Mouse (Mus musculus): ENCODE results near the gene Adam22.
"Not testable (repeated sequence)": the region's sequence is repeated elsewhere in the genome, so short reads cannot be mapped to it uniquely, and the experiment has no call there.

Gene Adam22

DNA sequence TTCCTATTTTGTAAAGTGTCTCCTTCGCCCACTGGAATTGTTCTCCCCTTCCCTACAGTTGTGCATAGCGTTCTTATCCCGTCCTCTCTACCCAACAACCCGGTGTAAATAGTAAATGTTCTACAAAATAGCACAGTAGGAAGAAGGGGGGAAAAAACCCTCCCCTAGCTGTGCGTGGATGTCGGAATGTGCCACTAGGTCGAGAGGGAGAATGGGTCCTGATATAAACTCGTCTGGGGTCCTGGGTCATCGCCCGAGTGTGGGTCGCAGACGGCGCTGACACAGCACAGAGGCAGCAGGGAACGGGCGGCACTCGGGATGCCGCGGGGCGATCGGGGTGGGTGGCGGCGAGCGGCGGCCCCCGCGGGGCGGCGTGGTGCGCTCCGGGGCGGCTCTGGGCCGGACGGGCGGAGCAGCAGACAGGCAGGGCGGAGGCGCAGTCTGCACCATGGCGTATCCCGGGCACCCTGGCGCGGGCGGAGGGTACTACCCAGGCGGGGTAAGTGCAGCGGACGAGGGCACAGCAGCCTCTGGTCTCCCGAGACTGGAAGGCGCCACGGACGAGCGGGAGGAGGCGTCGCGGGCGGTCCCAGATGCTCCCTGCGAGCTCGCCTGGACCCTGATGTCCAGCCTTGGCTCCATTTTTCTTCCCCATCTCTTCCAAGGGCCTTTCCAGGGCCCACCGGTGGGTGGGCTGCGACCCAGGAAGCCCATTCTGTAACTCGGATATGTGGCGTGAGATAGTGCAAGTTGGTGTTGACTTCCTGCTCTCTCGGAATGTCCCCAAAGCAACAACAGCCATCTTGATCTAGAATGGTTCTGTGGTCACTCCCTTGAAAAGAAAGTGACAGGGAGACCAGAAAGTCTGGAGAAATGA lies 311.6 kb downstream of the Adam22 start:
- peak; percentile 79 to 83 for DNase-seq (ENCODE audit: low spot score in 2 of 2)

DNA sequence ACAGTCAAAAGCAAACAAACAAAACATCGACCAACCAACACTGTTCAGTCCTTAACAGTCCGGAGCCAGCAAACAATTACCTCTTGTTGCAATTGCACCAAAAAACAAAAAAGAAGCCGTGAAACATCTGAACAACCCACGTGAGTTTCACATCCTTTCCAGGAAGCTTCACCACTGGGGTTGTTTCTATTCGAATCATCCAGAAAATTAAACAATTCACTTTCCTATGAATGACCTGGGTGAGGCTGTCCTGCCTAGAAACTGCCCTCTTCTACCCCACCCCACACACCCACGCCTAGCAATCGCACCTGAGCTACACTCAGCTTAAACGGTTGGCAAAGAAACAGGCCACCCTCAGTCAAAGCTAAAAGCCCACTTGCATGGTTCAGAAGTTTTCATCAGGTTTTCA lies 312.2 kb downstream of the Adam22 start:
- no peak for DNase-seq (ENCODE audit: low spot score in 2 of 2)

DNA sequence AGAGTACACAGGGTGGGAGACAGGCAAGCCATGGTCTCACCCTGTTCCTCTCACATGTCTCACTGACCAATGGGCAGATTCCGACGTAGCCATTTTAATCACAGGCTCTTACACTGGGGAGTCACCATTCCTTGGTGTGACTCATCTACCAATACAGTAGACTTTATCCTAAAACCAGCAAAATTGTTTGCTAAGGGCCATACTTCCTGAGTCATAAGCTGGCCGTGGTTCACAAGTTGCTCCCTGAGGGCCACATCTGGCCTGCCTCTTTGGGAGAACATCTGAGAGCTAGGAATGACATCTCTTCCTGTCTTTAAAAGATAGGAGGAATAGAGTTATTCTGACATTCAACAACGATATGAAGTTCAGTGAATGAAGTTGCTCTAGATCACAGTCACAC lies 314.1 kb downstream of the Adam22 start:
- DNase-seq (ENCODE audit: low spot score in 2 of 2): no peak

DNA sequence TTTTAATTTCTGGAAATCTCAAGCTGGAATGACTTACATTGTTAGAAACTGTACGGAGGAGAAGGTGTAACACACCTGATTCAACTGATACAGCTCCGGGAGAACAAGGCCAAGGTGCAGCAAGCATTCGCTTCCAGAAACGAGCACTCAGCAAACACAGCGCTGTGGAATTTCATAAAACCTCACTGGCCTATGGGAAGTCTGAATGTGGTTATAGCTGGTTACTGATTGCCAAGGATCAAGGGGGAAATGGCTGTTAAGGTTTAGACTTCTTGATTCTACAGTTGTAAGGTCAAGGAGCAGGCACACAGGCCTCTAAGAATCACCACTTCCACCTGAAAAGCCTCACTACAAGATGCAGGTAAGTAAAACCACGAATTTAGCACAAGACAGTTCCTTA lies 322.1 kb downstream of the Adam22 start, which contains the start of gene Sri:
TSS of gene Sri (plus strand) at position 224 of the 400 bp plus-strand sequence.
- no peak for DNase-seq (ENCODE audit: low spot score in 2 of 2)

DNA sequence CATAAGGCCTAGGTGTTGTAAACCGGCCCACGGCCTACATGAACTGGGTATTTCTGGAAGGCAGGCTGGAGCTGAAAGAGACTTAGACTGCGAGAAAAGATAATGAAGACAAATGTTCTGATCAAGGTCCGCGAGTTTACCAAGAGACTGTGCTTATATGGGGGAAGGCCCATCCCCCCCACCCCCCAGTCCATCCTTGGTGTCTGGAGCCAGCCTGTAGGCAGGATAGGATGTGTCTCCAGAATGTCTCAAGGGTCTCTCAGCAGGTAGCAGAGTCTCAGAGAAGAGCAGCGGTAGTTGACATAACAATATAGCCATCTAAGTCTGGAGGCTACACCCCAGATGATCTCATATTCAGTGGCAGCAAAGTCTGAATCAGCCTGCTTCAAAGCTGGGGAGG lies 333.4 kb downstream of the Adam22 start:
- DNase-seq (ENCODE audit: low spot score in 2 of 2): not testable (repeated sequence)

Data from urinary bladder, adult 18-20 months (tissue).